Comparison of ENCODE assay signal across 14 mouse cellular contexts in genomic region chr7:126951741-126952140, GRCm38 (mm10). TPM values are rescaled to one million over a fixed set of nuclear protein-coding genes. Genes with fewer than 3 reads are reported as not detected.
DNase-seq lines count a peak whose midpoint lies in the region; ATAC-seq and TF ChIP-seq lines count a peak whose summit lies in the region.
"Had no signal": no experiment of that assay in that cellular context is flagged by ENCODE, and none has a peak within 500 bp of the region (broad histone marks: within the 10 kb centered on the region; RNA-seq: fewer than 3 reads in every experiment).

No protein-coding gene starts in this region.

- no peak for ATAC-seq in forebrain, postnatal 0 days
- ATAC-seq in midbrain, embryonic 12.5 days (ENCODE audit: low FRiP score, low read depth): no peak

- TF ChIP-seq CTCF in forebrain, postnatal 0 days (IDR thresholded peaks at IDR 0.05; ENCODE audit: low read depth): no peak

- H3K4me3 ChIP-seq in forebrain, postnatal 0 days (ENCODE audit: low read depth, low read length): peak overlapping the region; percentile 65
- peak overlapping the region; percentile 51 for H3K4me3 ChIP-seq in midbrain, embryonic 12.5 days
- H3K4me3 ChIP-seq: heart, embryonic 10.5 days; limb, embryonic 13.5 days had no signal

- intact Hi-C loops in left cerebral cortex, postnatal 25 days (cut with DNase I): loop anchor here (2.0 to 5.0 kb wide), 4 partner anchors 25 to 129 kb away; partner anchors contain the start of genes Cdiptos, Gm42742, Prrt2 and Taok2

- H3K36me3 ChIP-seq in forebrain, postnatal 0 days (ENCODE audit: insufficient read depth): peaks cover 22% of the 10 kb centered on the region
- H3K36me3 ChIP-seq in midbrain, embryonic 12.5 days: 0 out of 2 replicates have a peak, but pooled peaks cover 5% of the 10 kb centered on the region
- H3K36me3 ChIP-seq: heart, embryonic 10.5 days; limb, embryonic 13.5 days had no signal

- H3K4me2 ChIP-seq in forebrain, postnatal 0 days (ENCODE audit: low read depth): peak overlapping the region; percentile 96
- H3K4me2 ChIP-seq in midbrain, embryonic 12.5 days (replicated peaks): peak overlapping the region; percentile 98

- 23% methylated on average over 4 of the region's 4 CpGs for WGBS in forebrain, postnatal 0 days
- 18% methylated on average over 4 of the region's 4 CpGs for WGBS in midbrain, embryonic 12.5 days

- no peaks in the 10 kb centered on the region for H3K9me3 ChIP-seq in forebrain, postnatal 0 days (ENCODE audit: low read length)
- no peaks in the 10 kb centered on the region for H3K9me3 ChIP-seq in midbrain, embryonic 12.5 days
- H3K9me3 ChIP-seq: heart, embryonic 10.5 days; limb, embryonic 13.5 days had no signal

- no peaks in the 10 kb centered on the region for H3K27me3 ChIP-seq in forebrain, postnatal 0 days (ENCODE audit: insufficient read depth, low read length)
- peaks cover 45% of the 10 kb centered on the region for H3K27me3 ChIP-seq in midbrain, embryonic 12.5 days
- H3K27me3 ChIP-seq: CH12.LX had no signal

- peaks cover 12% of the 10 kb centered on the region for H3K4me1 ChIP-seq in forebrain, postnatal 0 days (ENCODE audit: insufficient read depth)
- peaks cover 34% of the 10 kb centered on the region for H3K4me1 ChIP-seq in midbrain, embryonic 12.5 days

- H3K27ac ChIP-seq in forebrain, postnatal 0 days (ENCODE audit: low read depth, low read length): no peak overlapping the region
- H3K27ac ChIP-seq in midbrain, embryonic 12.5 days (replicated peaks): peak overlapping the region; percentile 30; the same call in 1 of the 2 replicates
- H3K27ac ChIP-seq: heart, embryonic 10.5 days; limb, embryonic 13.5 days; stomach, postnatal 0 days had no signal

- H3K9ac ChIP-seq in forebrain, postnatal 0 days: peak overlapping the region; percentile 84
- H3K9ac ChIP-seq in midbrain, embryonic 12.5 days (replicated peaks): peak overlapping the region; percentile 68
- H3K9ac ChIP-seq: limb, embryonic 13.5 days had no signal

- peak; percentile 23 for DNase-seq in right cerebral cortex, postnatal 25 days
- DNase-seq in right cerebral cortex, postnatal 36 days (ENCODE audit: low spot score in 2 of 2): no peak
- no peak for DNase-seq in forebrain, postnatal 0 days
- DNase-seq in kidney, adult 8-10 months: no peak
- DNase-seq in left cerebral cortex, postnatal 25 days (ENCODE audit: low spot score in 2 of 2): no peak
- DNase-seq in heart, adult 18-20 months: no peak
- DNase-seq: kidney, postnatal 10 days; lung, adult 2 months had no signal

RNA-seq across cellular contexts. Expression of gene Sez6l2, which starts 1.4 kb away (rescaled TPM):
- 104 and 160 TPM in 2 replicates for total RNA-seq in forebrain, postnatal 0 days (2014; rRNA removed)
- 38.3 and 45.3 TPM in 2 replicates for polyA plus RNA-seq in forebrain, postnatal 0 days (2015; fragmentation: Nextera tagmentation; extraction: Ambion mirVana)
- 13.8 and 16.9 TPM in 2 replicates for polyA plus RNA-seq in midbrain, embryonic 12.5 days (2016; fragmentation: Nextera tagmentation; extraction: Ambion mirVana)
- total RNA-seq in left cerebral cortex, postnatal 25 days (2021): 100 to 1,000 TPM; 400 to 404 TPM
- total RNA-seq in heart, adult 18-20 months (2021): 1 to 10 TPM; 5.5 to 6.2 TPM

RNA-seq across cellular contexts. Expression of gene Asphd1, which starts 2.4 kb away (rescaled TPM):
- total RNA-seq in forebrain, postnatal 0 days (2014; rRNA removed): 14.3 and 37.2 TPM in 2 replicates
- polyA plus RNA-seq in forebrain, postnatal 0 days (2015; fragmentation: Nextera tagmentation; extraction: Ambion mirVana): 10.3 and 13.6 TPM in 2 replicates
- polyA plus RNA-seq in midbrain, embryonic 12.5 days (2016; fragmentation: Nextera tagmentation; extraction: Ambion mirVana): 1.6 and 2.7 TPM in 2 replicates
- 10 to 100 TPM; 44.2 to 50.3 TPM for total RNA-seq in left cerebral cortex, postnatal 25 days (2021)
- total RNA-seq in heart, adult 18-20 months (2021): not detected
- total RNA-seq: hematopoietic stem cell, adult 5-6 weeks had no signal
- polyA plus RNA-seq: heart, embryonic 10.5 days; lung, adult 2 months had no signal

RNA-seq across cellular contexts. Expression of gene Kctd13, which starts 23.1 kb away (rescaled TPM):
- total RNA-seq in forebrain, postnatal 0 days (2014; rRNA removed): 140 and 142 TPM in 2 replicates
- polyA plus RNA-seq in forebrain, postnatal 0 days (2015; fragmentation: Nextera tagmentation; extraction: Ambion mirVana): 218 and 222 TPM in 2 replicates
- 50.5 and 53.7 TPM in 2 replicates for polyA plus RNA-seq in midbrain, embryonic 12.5 days (2016; fragmentation: Nextera tagmentation; extraction: Ambion mirVana)
- total RNA-seq in left cerebral cortex, postnatal 25 days (2021): 100 to 1,000 TPM; 139 TPM
- 1 to 10 TPM; 7.4 to 7.5 TPM for total RNA-seq in heart, adult 18-20 months (2021)

RNA-seq across cellular contexts. Expression of gene Cdipt, which starts 24.0 kb away (rescaled TPM):
- 120 and 158 TPM in 2 replicates for total RNA-seq in forebrain, postnatal 0 days (2014; rRNA removed)
- polyA plus RNA-seq in forebrain, postnatal 0 days (2015; fragmentation: Nextera tagmentation; extraction: Ambion mirVana): 134 and 137 TPM in 2 replicates
- 81.1 and 87.2 TPM in 2 replicates for polyA plus RNA-seq in midbrain, embryonic 12.5 days (2016; fragmentation: Nextera tagmentation; extraction: Ambion mirVana)
- total RNA-seq in left cerebral cortex, postnatal 25 days (2021): 100 to 1,000 TPM; 194 to 197 TPM
- 10 to 100 TPM; 43.2 to 45.2 TPM for total RNA-seq in heart, adult 18-20 months (2021)

RNA-seq across cellular contexts. Expression of gene Cdiptos, which starts 24.2 kb away (rescaled TPM):
- not detected in 2 replicates for total RNA-seq in forebrain, postnatal 0 days (2014; rRNA removed)
- polyA plus RNA-seq in forebrain, postnatal 0 days (2015; fragmentation: Nextera tagmentation; extraction: Ambion mirVana): 0.53 and 0.62 TPM in 2 replicates
- 1.0 and 1.3 TPM in 2 replicates for polyA plus RNA-seq in midbrain, embryonic 12.5 days (2016; fragmentation: Nextera tagmentation; extraction: Ambion mirVana)
- total RNA-seq in left cerebral cortex, postnatal 25 days (2021): not detected
- under 1 TPM in 1 of 2 experiments, not detected in 1; 0.59 TPM for total RNA-seq in heart, adult 18-20 months (2021)

Comparison
In these comparisons a context has a peak if more than half of its experiments do, and no peak if none do; other contexts are left out.
1. RNA of gene Sez6l2, which starts 1.4 kb away (total RNA-seq): 400 to 404 TPM in left cerebral cortex, postnatal 25 days and 104 to 160 TPM in forebrain, postnatal 0 days; 5.5 to 6.2 TPM in heart, adult 18-20 months; every median in the first group is over 10 times any median in the second.
2. RNA of gene Asphd1, which starts 2.4 kb away (total RNA-seq): 44.2 to 50.3 TPM in left cerebral cortex, postnatal 25 days and 14.3 to 37.2 TPM in forebrain, postnatal 0 days; not detected in heart, adult 18-20 months; every median in the first group is over 10 times any median in the second.
3. RNA of gene Kctd13, which starts 23.1 kb away (total RNA-seq): 140 to 142 TPM in forebrain, postnatal 0 days and 139 TPM in left cerebral cortex, postnatal 25 days; 7.4 to 7.5 TPM in heart, adult 18-20 months; every median in the first group is over 10 times any median in the second.